Mouse (Mus musculus): ENCODE measurements around the gene Sec23a. TPM values are rescaled to one million over a fixed set of nuclear protein-coding genes. Genes with fewer than 3 reads are reported as not detected.

Gene Sec23a
- polyA plus RNA-seq, 1 experiment from 2014 or later, result 82.8 TPM

Other genes starting within 250 kb of the Sec23a start
- 18.2 and 19.8 TPM in 2 replicates for gene Gemin2, start 1.4 kb upstream of the Sec23a start, polyA plus RNA-seq (2014; fragmentation: Nextera tagmentation; extraction: Ambion mirVana)
- gene Trappc6b, start 49.5 kb upstream of the Sec23a start, polyA plus RNA-seq (2014; fragmentation: Nextera tagmentation; extraction: Ambion mirVana), result 62.3 and 69.3 TPM in 2 replicates
- gene Pnn, start 54.9 kb upstream of the Sec23a start, polyA plus RNA-seq (2014; fragmentation: Nextera tagmentation; extraction: Ambion mirVana), result 43.9 and 57.7 TPM in 2 replicates
- gene Mia2, start 83.8 kb upstream of the Sec23a start, polyA plus RNA-seq (2014; fragmentation: Nextera tagmentation; extraction: Ambion mirVana), result 33.2 and 40.0 TPM in 2 replicates
- 8.5 and 11.9 TPM in 2 replicates for gene Fbxo33, start 207.7 kb upstream of the Sec23a start, polyA plus RNA-seq (2014; fragmentation: Nextera tagmentation; extraction: Ambion mirVana)